Comparison of ENCODE assay signal across 7 mouse cellular contexts in genomic region chr4:133672845-133673647, GRCm38 (mm10). TPM values are rescaled to one million over a fixed set of nuclear protein-coding genes. Genes with fewer than 3 reads are reported as not detected.
DNase-seq lines count a peak whose midpoint lies in the region; ATAC-seq and TF ChIP-seq lines count a peak whose summit lies in the region.

No protein-coding gene starts in this region.

- TF ChIP-seq EP300 in heart, postnatal 0 days (IDR thresholded peaks at IDR 0.05; ENCODE audit: low read depth): no peak

- TF ChIP-seq CTCF in heart, postnatal 0 days (IDR thresholded peaks at IDR 0.05; ENCODE audit: low read depth): no peak

- no peaks in the 10 kb centered on the region for H3K27me3 ChIP-seq in heart, postnatal 0 days (ENCODE audit: control insufficient read depth, insufficient read depth, low read length)
- no peaks in the 10 kb centered on the region for H3K27me3 ChIP-seq in limb, embryonic 10.5 days (ENCODE audit: low read depth, poor library complexity, severe bottlenecking)
- no peaks in the 10 kb centered on the region for H3K27me3 ChIP-seq in midbrain, embryonic 11.5 days (ENCODE audit: control insufficient read depth, insufficient read depth, low read length)

- 1% methylated on average over 23 of the region's 24 CpGs for WGBS in heart, postnatal 0 days
- WGBS in limb, embryonic 10.5 days: 4% methylated on average over 24 of the region's 24 CpGs
- WGBS in midbrain, embryonic 11.5 days: 5% methylated on average over 24 of the region's 24 CpGs

- peaks cover 33% of the 10 kb centered on the region for H3K4me1 ChIP-seq in heart, postnatal 0 days (ENCODE audit: control insufficient read depth, insufficient read depth)
- peaks cover 69% of the 10 kb centered on the region for H3K4me1 ChIP-seq in limb, embryonic 10.5 days
- peaks cover 24% of the 10 kb centered on the region for H3K4me1 ChIP-seq in midbrain, embryonic 11.5 days (ENCODE audit: control insufficient read depth, insufficient read depth, low read length)

- peak overlapping the region; percentile 88 for H3K9ac ChIP-seq in heart, postnatal 0 days (replicated peaks; ENCODE audit: low read depth, low read length)
- H3K9ac ChIP-seq in midbrain, embryonic 11.5 days (ENCODE audit: low read length): peak overlapping the region; percentile 84

- H3K36me3 ChIP-seq in heart, postnatal 0 days (replicated peaks; ENCODE audit: control insufficient read depth, insufficient read depth, low read length): peaks cover 9% of the 10 kb centered on the region
- H3K36me3 ChIP-seq in limb, embryonic 10.5 days: peaks cover 16% of the 10 kb centered on the region; the same call in 1 of the 2 replicates
- no peaks in the 10 kb centered on the region for H3K36me3 ChIP-seq in midbrain, embryonic 11.5 days (ENCODE audit: control insufficient read depth, insufficient read depth, low read length)

- H3K4me3 ChIP-seq in heart, postnatal 0 days (ENCODE audit: low read depth, low read length): peak overlapping the region; percentile 86
- peak overlapping the region; percentile 85 for H3K4me3 ChIP-seq in limb, embryonic 10.5 days
- H3K4me3 ChIP-seq in midbrain, embryonic 11.5 days (ENCODE audit: low read depth, low read length): peak overlapping the region; percentile 73

- peak overlapping the region; percentile 80 for H3K4me2 ChIP-seq in heart, postnatal 0 days (ENCODE audit: low read depth, low read length)
- peak overlapping the region; percentile 56 for H3K4me2 ChIP-seq in midbrain, embryonic 11.5 days

- DNase-seq in 3T3-L1 (ENCODE audit: low read depth, low spot score): peak; percentile 55
- peak; percentile 64 for DNase-seq in embryo, embryonic 10.5 days (ENCODE audit: low spot score)
- peak; percentile 65 for DNase-seq in heart, postnatal 0 days (ENCODE audit: low spot score)
- no peak for DNase-seq in limb, embryonic 10.5 days (ENCODE audit: low spot score)
- no peak for DNase-seq in midbrain, embryonic 11.5 days (ENCODE audit: low spot score, missing footprints)
- DNase-seq in yolk sac, embryonic 10.5 days (ENCODE audit: low spot score): peak; percentile 74

- peak; percentile 41 for ATAC-seq in CD4-positive, CD25-positive, alpha-beta regulatory T cell, adult 4 months
- peak; percentile 16 for ATAC-seq in heart, postnatal 0 days (ENCODE audit: insufficient read depth, low read depth)
- no peak for ATAC-seq in midbrain, embryonic 11.5 days (ENCODE audit: low FRiP score)

- H3K27ac ChIP-seq in heart, postnatal 0 days (ENCODE audit: low read depth): peak overlapping the region; percentile 100
- peak overlapping the region; percentile 98 for H3K27ac ChIP-seq in limb, embryonic 10.5 days
- peak overlapping the region; percentile 99 for H3K27ac ChIP-seq in midbrain, embryonic 11.5 days (ENCODE audit: low read depth, low read length)

- H3K9me3 ChIP-seq in heart, postnatal 0 days (replicated peaks; ENCODE audit: control insufficient read depth, low read length): no peaks in the 10 kb centered on the region
- no peaks in the 10 kb centered on the region for H3K9me3 ChIP-seq in limb, embryonic 10.5 days (replicated peaks)
- no peaks in the 10 kb centered on the region for H3K9me3 ChIP-seq in midbrain, embryonic 11.5 days (ENCODE audit: control insufficient read depth, low read length)

RNA-seq across cellular contexts. Expression of gene Pigv, which starts 0.6 kb away (rescaled TPM):
- 10 to 100 TPM; 14.3 to 16.3 TPM for polyA plus RNA-seq in CD4-positive, CD25-positive, alpha-beta regulatory T cell, adult 4 months (2017; shearing (Covaris generic))
- 8.7 and 13.7 TPM in 2 replicates for total RNA-seq in heart, postnatal 0 days (2014; rRNA removed; ENCODE audit: low replicate concordance)
- polyA plus RNA-seq in heart, postnatal 0 days (2015; fragmentation: Nextera tagmentation; extraction: Ambion mirVana): 12.9 and 13.5 TPM in 2 replicates
- 17.9 and 19.6 TPM in 2 replicates for polyA plus RNA-seq in limb, embryonic 10.5 days (2016; fragmentation: Nextera tagmentation; extraction: Ambion mirVana)
- 9.6 and 12.4 TPM in 2 replicates for polyA plus RNA-seq in midbrain, embryonic 11.5 days (2014; fragmentation: Nextera tagmentation; extraction: Ambion mirVana)

RNA-seq across cellular contexts. Expression of gene Zdhhc18, which starts 23.1 kb away (rescaled TPM):
- polyA plus RNA-seq in CD4-positive, CD25-positive, alpha-beta regulatory T cell, adult 4 months (2017; shearing (Covaris generic)): 10 to 100 TPM; 20.2 to 22.3 TPM
- total RNA-seq in heart, postnatal 0 days (2014; rRNA removed; ENCODE audit: low replicate concordance): 11.4 and 21.8 TPM in 2 replicates
- polyA plus RNA-seq in heart, postnatal 0 days (2015; fragmentation: Nextera tagmentation; extraction: Ambion mirVana): 1.7 and 2.3 TPM in 2 replicates
- polyA plus RNA-seq in limb, embryonic 10.5 days (2016; fragmentation: Nextera tagmentation; extraction: Ambion mirVana): 3.6 and 4.0 TPM in 2 replicates
- 1.8 and 3.5 TPM in 2 replicates for polyA plus RNA-seq in midbrain, embryonic 11.5 days (2014; fragmentation: Nextera tagmentation; extraction: Ambion mirVana)

Comparison
In these comparisons a context has a peak if more than half of its experiments do, and no peak if none do; other contexts are left out.
1. DNase-seq: peak in 3T3-L1 (single experiment), embryo, embryonic 10.5 days (single experiment), heart, postnatal 0 days (single experiment) and yolk sac, embryonic 10.5 days (single experiment); none in limb, embryonic 10.5 days (single experiment) and midbrain, embryonic 11.5 days (single experiment).
2. Peak in every context shown above with its lines, with median percentiles within 50 percentile points of each other: H3K27ac ChIP-seq and H3K4me3 ChIP-seq.